Mouse (Mus musculus) embryonic facial prominence, embryonic 11.5 days (tissue): ENCODE data around the gene Iqcg. TPM values are rescaled to one million over a fixed set of nuclear protein-coding genes. Genes with fewer than 3 reads are reported as not detected.

Experiments used
- ATAC-seq: fragments of 200-750 bp; cut with Nextera tagmentation; replicated peaks from 2 replicates; pipeline ENCODE4 v1.8.0; 2017; ENCODE audit warnings: low read depth; ENCODE audit not compliant: insufficient number of reproducible peaks, low FRiP score, low TSS enrichment
- DNase-seq: peaks from one replicate; pipeline ENCODE4 v3.0.0-alpha.2; 2015; ENCODE audit warnings: low spot score
- H3K27ac ChIP-seq: fragments of 300-500 bp; sonication (generic); replicated peaks from 2 replicates; pipeline ENCODE4 v1.5.1; 2014; ENCODE audit warnings: mild to moderate bottlenecking, low read depth, low read length, control low read depth
- H3K27me3 ChIP-seq: fragments of 300-500 bp; sonication (generic); 2 replicates; pipeline ENCODE4 v1.6.1; 2014; ENCODE audit warnings: mild to moderate bottlenecking, low read length, moderate library complexity, mixed read lengths; ENCODE audit not compliant: control insufficient read depth, insufficient read depth
- H3K36me3 ChIP-seq: fragments of 300-500 bp; sonication (generic); replicated peaks from 2 replicates; pipeline ENCODE4 v1.6.1; 2014; ENCODE audit warnings: low read depth, mild to moderate bottlenecking, low read length, moderate library complexity, mixed read lengths; ENCODE audit not compliant: control insufficient read depth, insufficient read depth
- H3K4me1 ChIP-seq: fragments of 300-500 bp; sonication (generic); 2 replicates; pipeline ENCODE4 v1.6.1; 2014; ENCODE audit warnings: low read length, mixed read lengths; ENCODE audit not compliant: control insufficient read depth, insufficient read depth
- H3K4me2 ChIP-seq: fragments of 300-500 bp; sonication (generic); 2 replicates; pipeline ENCODE4 v1.6.1; 2014; ENCODE audit warnings: low read depth, mild to moderate bottlenecking, control low read depth, low read length, moderate library complexity
- H3K4me3 ChIP-seq: fragments of 300-500 bp; sonication (generic); 2 replicates; pipeline ENCODE4 v1.5.1; 2014; ENCODE audit warnings: low read depth, low read length, control low read depth
- H3K9ac ChIP-seq: fragments of 300-500 bp; sonication (generic); replicated peaks from 2 replicates; pipeline ENCODE4 v1.6.1; 2014; ENCODE audit warnings: mild to moderate bottlenecking, control low read depth, low read length
- H3K9me3 ChIP-seq: fragments of 300-500 bp; sonication (generic); replicated peaks from 2 replicates; pipeline ENCODE4 v1.6.1; 2016; ENCODE audit warnings: mild to moderate bottlenecking, low read length, inconsistent platforms, mixed read lengths; ENCODE audit not compliant: control insufficient read depth
- WGBS: fragments of 180-500 bp; shearing (Covaris S2); extraction: QIAGEN DNeasy Blood & Tissue Kit; methylation state at CpG from one replicate; pipeline ENCODE4 v1.1.7; 2014; 5-methylcytosine and 5-hydroxymethylcytosine counted together
- polyA plus RNA-seq: library from polyadenylated mRNA; unstranded; fragments of >200 nt; fragmentation: Nextera tagmentation; extraction: Ambion mirVana; gene quantifications from 2 replicates; pipeline ENCODE4 v1.2.1, GENCODE M21; 2014

Iqcg gene
- polyA plus RNA-seq, 1 experiment from 2014 or later: 3.8 TPM

DNA sequence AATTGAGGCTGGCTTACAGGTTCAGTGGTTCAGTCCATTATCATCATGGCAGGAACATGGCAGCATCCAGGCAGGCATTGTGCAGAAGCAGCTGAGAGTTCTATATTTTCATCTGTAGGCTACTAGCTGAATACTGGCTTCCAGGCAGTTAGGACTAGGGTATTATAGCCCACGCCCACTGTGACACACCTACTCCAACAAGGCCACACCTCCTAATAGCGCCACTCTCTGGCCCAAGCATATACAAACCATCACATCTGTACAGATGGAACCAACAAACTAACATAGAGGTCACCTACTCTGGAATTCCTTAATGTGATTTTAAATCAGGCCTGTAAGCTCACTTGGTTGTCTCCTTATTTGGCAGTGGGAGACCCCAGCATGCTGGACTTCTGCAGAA is 7.3 kb downstream of the Iqcg start:
- no peak for DNase-seq
- Histone ChIP-seq H3K9ac (no peak overlapping the region), H3K4me1 (no peaks in the 10 kb centered on the region), H3K27ac (no peak overlapping the region), H3K27me3 (no peaks in the 10 kb centered on the region), H3K4me3 (no peak overlapping the region), H3K9me3 (no peaks in the 10 kb centered on the region), H3K36me3 (no peaks in the 10 kb centered on the region), H3K4me2 (no peak overlapping the region)
- ATAC-seq: no peak
- 73% methylated on average over 2 of the region's 2 CpGs for WGBS

DNA sequence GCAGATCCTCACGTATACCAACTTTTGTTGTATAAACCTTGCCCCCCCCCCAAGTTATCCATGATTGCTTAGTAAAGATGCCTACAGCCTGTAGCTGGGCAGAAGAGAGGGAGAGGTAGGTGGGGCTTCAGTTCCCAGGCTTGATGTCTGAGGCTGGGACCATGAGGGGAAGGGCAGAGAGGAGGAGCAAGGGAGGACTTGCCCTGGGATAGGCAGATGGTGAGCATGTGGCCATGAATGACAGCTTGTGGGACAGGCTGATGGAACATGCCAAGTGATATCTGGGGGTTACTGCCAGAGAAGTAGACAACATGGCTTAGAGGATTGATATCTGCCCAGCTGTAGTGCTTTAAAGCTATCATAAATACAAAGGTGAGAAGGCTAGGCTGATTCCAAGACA is 8.0 kb downstream of the Iqcg start:
- WGBS: 89% methylated on average over 1 of the region's 1 CpGs
- no peaks in the 10 kb centered on the region for H3K36me3 ChIP-seq

DNA sequence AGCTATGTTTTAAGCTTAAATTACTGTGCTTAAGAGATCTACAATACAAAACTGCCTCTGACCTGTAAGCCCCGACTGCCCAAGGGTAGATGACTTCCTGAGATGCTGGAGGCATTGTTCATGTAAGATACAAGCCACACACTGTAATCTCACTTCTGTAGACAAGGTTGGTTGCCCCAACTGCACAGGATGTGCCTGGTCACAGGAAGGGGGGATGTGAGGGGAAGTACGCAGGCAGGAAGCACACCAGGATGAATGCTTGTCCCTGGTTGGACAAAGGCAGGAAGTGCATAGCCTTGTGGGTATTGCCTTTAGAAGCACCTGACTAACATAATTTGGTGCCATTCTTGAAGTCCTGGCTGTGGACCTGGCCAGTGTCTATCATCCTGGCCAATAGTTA is 12.8 kb downstream of the Iqcg start:
- no peaks in the 10 kb centered on the region for H3K36me3 ChIP-seq
- ATAC-seq (no peak), DNase-seq (no peak)
- H3K4me3 ChIP-seq: no peak overlapping the region
- no peaks in the 10 kb centered on the region for H3K9me3 ChIP-seq
- H3K9ac ChIP-seq: no peak overlapping the region
- H3K4me1 ChIP-seq: no peaks in the 10 kb centered on the region
- no peaks in the 10 kb centered on the region for H3K27me3 ChIP-seq
- H3K27ac ChIP-seq: no peak overlapping the region
- no peak overlapping the region for H3K4me2 ChIP-seq
- 70% methylated on average over 2 of the region's 2 CpGs for WGBS

More for the DNA sequence above, 8.0 kb downstream of the Iqcg start:
- Histone ChIP-seq H3K4me2 (no peak overlapping the region), H3K27ac (no peak overlapping the region), H3K4me3 (no peak overlapping the region), H3K27me3 (no peaks in the 10 kb centered on the region), H3K4me1 (no peaks in the 10 kb centered on the region), H3K9me3 (no peaks in the 10 kb centered on the region), H3K9ac (no peak overlapping the region)
- no peak for ATAC-seq
- no peak for DNase-seq

DNA sequence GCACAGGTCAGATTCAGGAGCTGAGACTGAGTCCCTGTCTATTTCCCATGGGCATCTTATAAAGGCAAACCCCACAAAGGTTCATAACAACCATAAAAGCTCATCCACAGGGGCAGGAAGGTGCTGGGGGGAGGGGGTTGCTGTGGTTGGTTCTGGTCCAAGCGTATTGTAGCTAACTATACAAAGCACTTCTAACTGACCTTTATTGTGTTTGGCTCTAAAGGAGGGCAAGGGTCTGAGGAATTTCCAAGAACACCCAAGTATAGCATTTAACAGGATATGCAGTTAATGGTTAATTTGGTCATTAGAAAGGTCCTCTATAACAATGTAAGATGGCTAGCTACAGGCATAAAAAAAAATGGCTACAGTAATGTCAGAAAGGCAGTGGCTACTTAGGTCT is 13.3 kb downstream of the Iqcg start:
- no peak for ATAC-seq

DNA sequence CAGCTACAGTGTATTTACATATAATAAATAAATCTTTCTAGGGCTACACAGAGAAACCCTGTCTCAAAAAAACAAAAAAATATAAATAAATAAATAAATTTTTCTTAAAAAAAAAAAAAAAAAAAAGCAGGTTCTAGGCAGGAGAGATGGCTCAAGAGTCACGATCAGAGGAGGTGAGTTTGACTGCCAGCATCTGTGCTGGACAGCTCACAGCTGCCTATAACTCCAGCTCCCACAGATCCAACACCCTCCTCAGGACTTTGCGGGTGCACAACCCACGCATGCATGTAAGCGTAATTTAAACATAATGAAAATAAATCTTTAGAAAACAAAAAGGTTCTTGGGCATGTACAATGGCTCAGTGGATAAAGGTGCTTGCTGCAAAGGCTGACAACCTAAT is 20.0 kb downstream of the Iqcg start:
- Histone ChIP-seq H3K9me3 (no peaks in the 10 kb centered on the region), H3K4me1 (no peaks in the 10 kb centered on the region), H3K4me3 (no peak overlapping the region), H3K36me3 (no peaks in the 10 kb centered on the region), H3K27ac (no peak overlapping the region), H3K9ac (no peak overlapping the region), H3K4me2 (no peak overlapping the region), H3K27me3 (no peaks in the 10 kb centered on the region)
- DNase-seq (no peak), ATAC-seq (no peak)
- WGBS: 79% methylated on average over 4 of the region's 4 CpGs

More for the DNA sequence above, 13.3 kb downstream of the Iqcg start:
- Histone ChIP-seq H3K4me3 (no peak overlapping the region), H3K9ac (no peak overlapping the region), H3K4me2 (no peak overlapping the region), H3K27me3 (no peaks in the 10 kb centered on the region), H3K27ac (no peak overlapping the region), H3K36me3 (no peaks in the 10 kb centered on the region), H3K9me3 (no peaks in the 10 kb centered on the region), H3K4me1 (no peaks in the 10 kb centered on the region)
- no peak for DNase-seq
- 83% methylated on average over 1 of the region's 1 CpGs for WGBS

DNA sequence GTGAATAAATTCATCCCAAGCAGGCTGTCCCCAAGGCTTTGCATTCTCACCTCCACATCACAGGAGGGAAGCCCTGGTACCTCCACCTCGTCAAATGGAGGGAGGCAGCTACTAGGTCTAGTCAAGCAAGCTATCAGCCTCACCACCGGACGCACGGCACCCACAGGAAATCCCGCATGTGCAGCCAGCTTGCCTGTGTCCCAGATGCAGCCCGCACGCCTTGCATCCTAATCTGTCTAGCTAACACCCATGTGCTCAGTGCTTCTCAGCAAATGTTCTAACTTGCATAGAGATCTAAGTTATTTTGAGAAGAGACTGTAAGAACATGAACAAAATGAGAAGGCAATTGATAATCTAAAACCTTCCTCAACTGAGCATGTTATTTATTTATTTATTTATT is 29.7 kb downstream of the Iqcg start:
- 78% methylated on average over 7 of the region's 7 CpGs for WGBS
- Histone ChIP-seq H3K4me3 (no peak overlapping the region), H3K36me3 (no peaks in the 10 kb centered on the region)

DNA sequence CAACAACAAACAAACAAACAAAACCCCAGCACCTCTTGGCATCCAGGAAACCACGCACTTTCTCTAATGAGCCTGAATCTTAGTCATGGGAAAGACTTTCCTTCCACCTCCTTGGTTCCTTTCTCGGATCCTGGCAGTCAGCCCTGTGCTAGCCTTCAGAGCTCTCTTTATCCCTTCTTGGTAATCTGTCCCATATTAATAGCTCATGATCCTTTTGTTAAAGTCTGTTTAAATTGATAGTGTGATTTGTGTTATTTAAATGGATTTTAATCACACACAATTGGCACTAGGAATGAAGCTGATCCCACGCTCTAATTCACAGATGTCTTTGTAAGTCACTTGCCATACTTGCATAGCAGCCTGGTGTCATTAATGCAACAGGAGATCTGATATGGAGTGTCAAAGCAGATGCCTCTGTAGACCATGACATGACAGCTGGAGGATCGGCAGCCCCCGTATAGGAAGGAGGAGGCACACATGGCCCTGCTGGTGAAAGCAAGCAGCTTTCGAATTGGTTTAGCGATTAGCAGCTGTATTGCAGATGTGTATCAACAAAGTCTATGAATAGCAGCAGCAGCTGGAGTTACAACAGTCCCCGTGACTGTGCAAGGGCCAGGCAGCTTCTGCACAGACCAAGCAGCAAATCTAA is 31.4 kb downstream of the Iqcg start:
- Histone ChIP-seq H3K9ac (no peak overlapping the region), H3K9me3 (no peaks in the 10 kb centered on the region), H3K4me3 (no peak overlapping the region), H3K4me1 (no peaks in the 10 kb centered on the region), H3K4me2 (no peak overlapping the region), H3K27me3 (no peaks in the 10 kb centered on the region), H3K27ac (no peak overlapping the region), H3K36me3 (no peaks in the 10 kb centered on the region)
- 74% methylated on average over 8 of the region's 8 CpGs for WGBS
- DNase-seq: no peak
- no peak for ATAC-seq

More for the DNA sequence above, 29.7 kb downstream of the Iqcg start:
- no peak for DNase-seq
- Histone ChIP-seq H3K27me3 (no peaks in the 10 kb centered on the region), H3K4me1 (no peaks in the 10 kb centered on the region), H3K27ac (no peak overlapping the region), H3K9me3 (no peaks in the 10 kb centered on the region), H3K4me2 (no peak overlapping the region), H3K9ac (no peak overlapping the region)
- no peak for ATAC-seq

DNA sequence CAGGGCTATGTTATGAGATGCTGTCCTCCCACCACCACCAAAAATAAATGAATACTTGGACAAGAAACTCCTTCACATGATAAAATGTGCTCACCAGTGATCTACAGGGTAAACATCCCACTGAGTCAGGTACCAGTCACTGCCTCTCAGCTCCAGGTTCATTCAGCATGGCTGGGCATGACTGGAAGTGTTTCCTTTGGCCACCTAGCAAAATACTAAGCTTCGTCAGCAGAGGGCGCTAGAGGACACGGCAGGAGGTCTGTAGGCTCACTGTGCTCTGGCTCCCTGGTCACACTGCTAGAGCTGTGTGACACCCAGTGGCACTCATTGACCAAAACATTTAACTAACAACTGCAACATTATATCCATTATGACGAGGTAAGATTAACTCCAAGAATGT is 32.3 kb downstream of the Iqcg start:
- no peak overlapping the region for H3K9ac ChIP-seq
- ATAC-seq: 0 out of 2 replicates have a peak, but pooled peaks have one; percentile 48
- WGBS: 4% methylated on average over 4 of the region's 4 CpGs
- H3K4me3 ChIP-seq: no peak overlapping the region
- peak; percentile 84 for DNase-seq
- no peaks in the 10 kb centered on the region for H3K9me3 ChIP-seq
- no peaks in the 10 kb centered on the region for H3K36me3 ChIP-seq
- H3K4me2 ChIP-seq: no peak overlapping the region
- no peak overlapping the region for H3K27ac ChIP-seq
- H3K27me3 ChIP-seq: no peaks in the 10 kb centered on the region
- H3K4me1 ChIP-seq: no peaks in the 10 kb centered on the region
